Mouse (Mus musculus): ENCODE results near the gene Stard10. TPM values are rescaled to one million over a fixed set of nuclear protein-coding genes. Genes with fewer than 3 reads are reported as not detected.
A peak's percentile ranks its signal among the peaks of the same experiment; 100 is the strongest.

Gene Stard10
- total RNA-seq (2021), result 100 to 1,000 TPM in 1 of 2 experiments, 10 to 100 TPM in 1; 53.2 to 109 TPM
- long read RNA-seq, experiment 1, transcript Stard10-201 (7 exons, 1,400 nt), result major isoform, 193 of 222 reads
- long read RNA-seq, experiment 1, partial matches to known transcripts, result 12 of 222 reads
- long read RNA-seq, experiment 1, other reads (novel, unspliced or antisense), result 16 of 222 reads
- long read RNA-seq, experiment 2, transcript Stard10-201 (7 exons, 1,400 nt), result major isoform, 32 of 36 reads
- long read RNA-seq, experiment 2, partial matches to known transcripts, result 1 of 36 reads
- long read RNA-seq, experiment 2, other reads (novel, unspliced or antisense), result 3 of 36 reads

GRCm38 (mm10) chr7:101317014-101317413 lies at the start of gene Stard10:
TSS of gene Stard10 (plus strand) at chr7:101317086.
- no peak for DNase-seq

DNA sequence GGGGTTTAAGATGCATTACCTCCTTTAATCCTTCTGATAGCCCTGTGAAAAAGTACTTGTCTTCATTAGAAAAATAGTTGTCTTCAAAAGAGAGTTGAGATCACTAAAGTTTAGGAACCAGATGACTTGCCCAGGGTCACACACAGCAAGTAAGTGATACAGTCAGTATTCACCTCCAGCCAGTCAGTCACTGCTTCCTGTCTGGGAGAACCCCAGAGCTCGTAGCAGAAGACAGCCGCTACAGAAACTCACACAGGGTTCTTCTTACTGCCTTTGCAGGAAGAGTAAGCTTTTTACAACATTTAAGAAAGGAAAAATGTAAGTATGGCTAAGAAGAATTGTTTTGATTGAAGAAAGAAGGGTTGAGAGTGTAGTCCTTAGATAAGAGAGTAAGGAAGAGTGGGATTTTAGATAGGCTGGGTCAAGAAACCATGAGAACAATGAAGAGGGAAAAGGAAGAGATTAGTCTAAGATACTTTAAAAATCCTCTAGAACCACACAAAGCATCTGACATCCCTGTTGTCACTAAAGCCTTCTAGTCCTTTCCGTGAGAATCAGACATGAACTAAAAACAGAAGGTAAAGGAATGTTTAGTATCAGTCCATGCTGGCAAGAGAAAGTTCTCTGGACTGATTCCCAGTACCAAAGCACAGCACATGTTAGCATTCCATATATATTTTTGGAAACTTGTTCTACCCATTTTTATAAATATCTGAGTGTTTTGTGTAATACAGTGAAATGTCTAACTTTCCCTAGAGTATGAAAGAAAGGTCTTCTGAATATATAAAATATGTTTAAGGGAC lies 49.2 kb upstream of the Stard10 start:
- no peak for DNase-seq

DNA sequence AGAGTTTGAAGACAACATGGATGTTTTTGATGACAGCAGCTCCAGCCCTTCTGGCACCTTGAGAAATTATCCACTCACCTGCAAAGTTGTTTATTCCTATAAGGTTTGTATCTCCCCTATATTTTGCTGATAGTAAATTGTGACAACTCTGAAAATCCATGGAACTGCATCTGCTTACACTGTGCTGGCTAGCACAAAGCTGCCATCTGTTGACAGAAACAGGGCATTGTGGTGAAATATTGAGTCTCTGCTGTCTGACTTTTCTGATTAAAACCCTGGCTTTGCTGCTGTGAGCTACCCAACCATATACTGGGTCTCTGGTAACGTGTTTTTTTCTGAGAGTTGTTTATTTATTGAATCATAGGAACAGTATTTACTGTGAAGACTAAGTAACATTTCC lies 45.3 kb upstream of the Stard10 start:
- no peak for DNase-seq

GRCm38 (mm10) chr7:101272466-101273160 lies 44.3 kb upstream of the Stard10 start:
- no peak for DNase-seq

DNA sequence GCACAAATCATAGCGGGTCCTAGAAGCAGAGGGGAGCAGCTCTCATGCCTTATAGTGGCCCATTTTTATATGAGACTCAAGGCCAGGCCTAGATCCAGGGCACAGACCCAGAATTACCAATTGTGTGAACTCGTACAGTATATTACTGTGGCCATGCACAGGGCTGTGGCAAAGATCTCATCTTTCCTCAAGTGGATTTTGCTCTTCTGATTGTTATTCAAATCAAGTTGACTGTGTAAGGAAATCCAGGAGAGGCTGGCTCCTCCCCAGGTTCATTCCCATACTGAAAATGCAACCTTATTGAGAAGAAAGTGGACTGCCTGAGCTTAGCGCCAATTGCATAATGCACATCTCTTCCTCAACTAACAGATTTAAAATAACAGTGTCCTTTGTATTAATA lies 34.2 kb upstream of the Stard10 start:
- no peak for DNase-seq

DNA sequence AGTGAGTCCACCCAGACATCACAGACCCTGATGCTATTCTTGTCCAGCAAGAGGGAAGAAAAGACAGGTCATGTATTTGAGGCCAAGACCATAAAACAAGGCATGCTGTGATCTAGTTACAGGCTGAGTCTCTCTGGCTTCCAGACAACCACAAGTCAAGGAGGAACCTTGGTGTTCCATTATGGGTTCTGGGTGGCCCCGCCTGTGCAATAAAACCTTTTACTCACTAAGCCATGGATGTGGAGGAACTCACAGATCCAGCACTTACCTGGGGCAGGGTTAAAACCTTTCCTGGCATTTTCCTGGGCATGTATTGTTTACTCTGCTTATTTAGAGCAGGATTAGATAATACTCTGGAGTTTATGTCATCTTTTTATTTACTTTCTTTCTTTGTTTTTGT lies 32.4 kb upstream of the Stard10 start:
- DNase-seq, result no peak

DNA sequence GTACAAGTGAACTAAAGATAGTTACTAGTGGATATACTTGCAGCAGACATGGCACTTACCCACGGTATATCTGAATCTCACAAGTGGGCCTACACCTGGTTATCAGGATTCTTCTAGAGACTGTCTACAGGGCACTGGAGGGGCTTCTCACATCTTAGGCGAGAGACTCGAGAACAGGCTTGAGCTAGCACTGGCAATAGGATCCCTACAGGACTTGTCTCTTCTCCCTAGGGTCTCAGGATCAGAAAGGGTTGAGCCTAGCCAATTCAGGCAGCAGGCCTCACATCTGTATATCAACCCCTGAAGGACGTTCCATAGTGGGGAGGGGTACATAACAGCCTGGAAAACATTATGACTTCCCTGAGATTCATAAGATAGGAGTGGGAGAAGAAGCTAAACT lies 30.0 kb upstream of the Stard10 start:
- DNase-seq, result no peak

- no peak for DNase-seq
Measured at GRCm38 (mm10) chr7:101287820-101288219, 29.1 kb upstream of the Stard10 start.

DNA sequence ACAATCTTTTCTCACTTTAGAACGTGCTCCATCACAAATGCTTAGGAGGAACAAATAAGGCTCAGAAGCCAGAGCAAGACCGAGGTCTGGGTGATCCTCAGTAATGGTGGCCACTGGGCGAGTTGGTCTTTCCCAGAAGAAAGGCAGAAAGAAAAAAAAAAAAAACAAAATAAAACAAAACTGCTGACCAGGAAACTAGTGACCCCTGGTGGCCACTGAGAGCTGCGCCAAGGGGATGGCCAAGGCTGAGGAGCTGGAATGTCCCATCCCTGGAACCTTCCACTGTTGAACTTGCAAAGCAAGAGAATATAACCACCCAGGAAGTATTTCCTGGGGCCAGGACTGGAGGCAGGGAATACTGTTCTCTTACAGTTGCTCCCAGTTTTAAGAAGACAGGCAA lies 28.4 kb upstream of the Stard10 start:
- DNase-seq, result peak; percentile 74

- DNase-seq, result no peak
Measured at GRCm38 (mm10) chr7:101290401-101290800, 26.5 kb upstream of the Stard10 start.

DNA sequence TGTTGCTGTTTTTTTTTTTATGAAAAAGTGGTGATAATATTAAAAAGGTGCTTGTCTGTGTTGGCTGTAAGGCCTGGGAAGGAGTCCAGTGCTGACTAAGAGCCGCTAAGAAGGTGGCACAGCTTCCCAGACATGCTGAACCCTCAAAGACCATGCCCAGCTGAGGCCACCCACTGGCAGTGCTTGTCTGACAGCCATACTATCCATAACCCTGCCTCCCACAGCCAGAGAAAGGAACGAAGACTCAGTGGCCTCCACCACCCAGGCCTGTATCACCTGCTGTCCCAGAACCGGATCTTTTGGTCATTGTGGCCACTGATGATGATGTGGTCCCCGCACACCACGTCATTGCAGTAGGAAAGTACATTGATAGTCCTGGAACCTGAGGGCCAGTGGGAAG lies 25.7 kb upstream of the Stard10 start:
- no peak for DNase-seq

GRCm38 (mm10) chr7:101291641-101292040 lies 25.2 kb upstream of the Stard10 start:
- DNase-seq, result no peak

DNA sequence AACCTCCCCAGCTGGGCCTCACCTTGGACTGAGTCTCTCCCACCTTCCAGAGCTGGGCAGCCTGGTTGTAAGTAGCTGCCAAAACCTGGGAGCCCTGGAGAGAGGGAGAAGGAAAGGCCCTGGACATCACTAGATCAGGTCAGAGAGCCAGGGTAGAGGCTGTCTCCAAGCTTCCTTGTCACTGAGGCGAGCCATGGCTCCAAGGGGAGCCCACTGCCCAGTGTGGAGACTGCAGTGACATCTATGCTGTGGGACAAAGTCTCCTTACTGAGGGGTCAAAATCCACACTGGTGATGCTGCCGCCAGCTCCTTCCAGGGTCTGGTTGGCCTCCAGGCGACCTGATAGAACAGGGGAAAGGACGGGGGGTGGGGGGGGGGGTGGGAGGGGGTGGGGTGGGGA lies 24.8 kb upstream of the Stard10 start:
- DNase-seq, result no peak

DNA sequence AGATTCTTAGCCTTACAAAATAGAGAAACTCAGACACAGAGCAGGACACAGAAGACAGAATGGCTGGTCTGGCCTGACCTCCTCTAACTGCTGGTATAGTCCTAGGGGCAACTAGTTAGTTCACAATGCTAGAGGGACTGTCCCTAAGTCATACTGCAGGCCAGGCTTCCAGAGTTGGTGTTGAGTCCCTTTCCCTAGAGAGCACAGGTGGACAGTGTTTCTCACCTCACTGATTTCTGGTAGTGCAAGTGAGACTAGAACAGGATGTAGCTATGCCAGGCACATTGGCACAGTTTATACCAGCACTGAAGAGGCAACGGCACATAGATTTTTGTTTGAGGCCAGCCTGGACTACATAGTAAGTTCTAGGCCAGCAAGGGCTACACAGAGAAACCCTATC lies 24.2 kb upstream of the Stard10 start:
- DNase-seq, result no peak

GRCm38 (mm10) chr7:101293138-101293537 lies 23.7 kb upstream of the Stard10 start:
- no peak for DNase-seq

GRCm38 (mm10) chr7:101293611-101294010 lies 23.3 kb upstream of the Stard10 start:
- DNase-seq, result no peak

- no peak for DNase-seq
Measured at GRCm38 (mm10) chr7:101295438-101295837, 21.4 kb upstream of the Stard10 start.

DNA sequence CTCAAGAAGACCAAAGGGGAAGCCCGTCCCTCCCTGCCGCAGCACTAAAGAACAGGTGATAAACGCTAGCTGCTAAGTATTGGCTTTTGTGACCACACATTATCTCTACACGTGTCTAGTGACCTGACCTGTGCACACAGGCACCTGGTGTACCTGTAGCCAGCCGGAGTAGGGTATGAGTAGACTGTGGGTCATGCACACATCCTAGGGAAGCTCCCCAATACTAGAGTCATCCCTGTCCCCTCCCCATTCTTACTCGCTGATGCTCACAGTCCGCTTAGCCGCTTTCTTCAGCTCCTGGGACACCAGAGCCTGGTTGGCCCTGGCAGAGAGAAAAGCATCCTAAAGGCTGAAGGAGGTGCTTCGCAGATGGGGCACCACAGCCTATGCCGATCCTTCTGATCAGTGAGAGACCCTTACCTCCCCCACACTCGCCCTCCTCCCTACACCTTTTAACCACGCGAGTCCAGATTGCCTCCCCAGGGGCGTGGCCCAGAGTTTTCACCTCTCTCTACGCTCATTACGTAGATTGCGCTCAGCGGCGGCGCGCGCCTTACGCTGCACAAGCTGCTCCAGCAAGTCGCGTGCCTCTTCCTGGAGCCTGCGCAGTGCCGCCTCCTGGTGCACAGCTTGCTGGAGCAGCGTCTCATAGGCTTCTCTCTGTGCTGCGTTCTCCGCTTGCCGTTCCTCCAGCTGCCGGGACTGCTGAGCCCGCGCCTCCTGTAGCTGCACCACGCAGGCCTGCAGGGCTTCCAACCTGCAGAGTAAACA lies 20.4 kb upstream of the Stard10 start:
- DNase-seq, result peak; percentile 86

GRCm38 (mm10) chr7:101297023-101297405 lies 19.9 kb upstream of the Stard10 start:
- DNase-seq, result no peak

DNA sequence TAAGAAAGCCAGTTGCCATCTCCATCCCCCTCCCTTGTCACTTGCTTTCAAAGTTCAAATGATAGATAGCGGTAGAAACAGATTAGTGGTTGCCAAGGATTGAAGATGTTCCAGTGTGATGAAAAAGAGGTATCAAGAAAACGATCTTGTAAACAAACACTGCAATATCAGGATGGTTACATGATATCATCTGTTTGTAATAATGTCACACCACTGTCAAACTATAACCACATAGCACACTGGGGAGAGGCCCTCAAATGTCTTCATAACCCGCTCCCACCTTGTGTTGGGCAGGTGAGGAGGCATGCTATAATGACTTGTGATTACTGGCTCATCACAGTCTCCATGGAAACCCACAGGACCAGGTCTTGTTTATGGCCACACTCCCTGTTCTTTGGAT lies 18.5 kb upstream of the Stard10 start:
- no peak for DNase-seq

DNA sequence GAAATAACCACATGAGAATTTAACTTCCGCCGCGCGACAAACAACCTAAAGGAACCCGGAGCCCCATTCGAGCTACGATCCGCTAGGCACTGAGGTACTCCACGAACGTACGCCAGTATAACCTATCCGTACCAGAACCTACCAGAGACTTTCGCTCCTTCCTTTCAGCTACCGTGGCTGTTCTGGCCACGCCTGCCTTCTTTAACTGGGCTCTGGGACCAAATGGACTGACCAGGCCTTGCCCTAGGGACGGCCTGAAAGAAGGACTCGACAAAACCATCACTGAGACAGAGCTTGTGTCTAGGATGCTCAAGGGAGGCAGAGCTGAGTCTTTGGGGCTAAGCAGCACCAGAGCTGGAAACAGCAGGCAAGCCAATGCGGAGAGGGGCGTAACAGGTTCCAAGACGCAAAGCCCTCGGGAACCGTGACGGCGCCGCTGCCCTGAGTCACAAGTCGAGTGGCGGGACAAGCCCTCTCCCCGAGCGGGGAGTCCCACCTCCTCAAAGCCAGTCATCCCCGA lies 15.5 kb upstream of the Stard10 start:
- no peak for DNase-seq

- peak; percentile 95 for DNase-seq
Measured at GRCm38 (mm10) chr7:101301881-101302456, 14.9 kb upstream of the Stard10 start, which contains the start of gene Atg16l2. TSS of gene Atg16l2 (minus strand) at chr7:101302251.

All from adrenal gland, postnatal 10 days (tissue).